Mouse (Mus musculus): Measurements from ENCODE around the gene Slc9a8.
A peak's percentile ranks its signal among the peaks of the same experiment; 100 is the strongest.
"Not testable (repeated sequence)": the region's sequence is repeated elsewhere in the genome, so short reads cannot be mapped to it uniquely, and the experiment has no call there.

Gene Slc9a8

GRCm38 (mm10) chr2:167421330-167422149 lies at the start of gene Slc9a8:
Slc9a8 (plus strand) TSS chr2:167421712.
- DNase-seq (ENCODE audit: low read depth, low spot score) = peak; percentile 98

- peak; percentile 90 for DNase-seq (ENCODE audit: low read depth, low spot score)
Observed at GRCm38 (mm10) chr2:167373266-167373665, 48.2 kb upstream of the Slc9a8 start.

GRCm38 (mm10) chr2:167374191-167374805 lies 47.2 kb upstream of the Slc9a8 start:
- DNase-seq (ENCODE audit: low read depth, low spot score) = no peak

- DNase-seq (ENCODE audit: low read depth, low spot score) = no peak
Observed at GRCm38 (mm10) chr2:167375135-167375534, 46.4 kb upstream of the Slc9a8 start.

GRCm38 (mm10) chr2:167375688-167376087 lies 45.8 kb upstream of the Slc9a8 start:
- DNase-seq (ENCODE audit: low read depth, low spot score) = no peak

GRCm38 (mm10) chr2:167376160-167376564 lies 45.4 kb upstream of the Slc9a8 start:
- no peak for DNase-seq (ENCODE audit: low read depth, low spot score)

- no peak for DNase-seq (ENCODE audit: low read depth, low spot score)
Observed at GRCm38 (mm10) chr2:167377697-167378096, 43.8 kb upstream of the Slc9a8 start.

- no peak for DNase-seq (ENCODE audit: low read depth, low spot score)
Observed at GRCm38 (mm10) chr2:167378972-167379371, 42.5 kb upstream of the Slc9a8 start.

- DNase-seq (ENCODE audit: low read depth, low spot score) = peak; percentile 59
Observed at GRCm38 (mm10) chr2:167380615-167381285, 40.8 kb upstream of the Slc9a8 start.

GRCm38 (mm10) chr2:167381596-167381995 lies 39.9 kb upstream of the Slc9a8 start:
- no peak for DNase-seq (ENCODE audit: low read depth, low spot score)

GRCm38 (mm10) chr2:167382389-167382788 lies 39.1 kb upstream of the Slc9a8 start:
- DNase-seq (ENCODE audit: low read depth, low spot score) = no peak

- DNase-seq (ENCODE audit: low read depth, low spot score) = peak; percentile 82
Observed at GRCm38 (mm10) chr2:167383666-167384083, 37.8 kb upstream of the Slc9a8 start.

GRCm38 (mm10) chr2:167386456-167386855 lies 35.1 kb upstream of the Slc9a8 start:
- peak; percentile 90 for DNase-seq (ENCODE audit: low read depth, low spot score)

- DNase-seq (ENCODE audit: low read depth, low spot score) = peak; percentile 91
Observed at GRCm38 (mm10) chr2:167386998-167387397, 34.5 kb upstream of the Slc9a8 start.

- no peak for DNase-seq (ENCODE audit: low read depth, low spot score)
Observed at GRCm38 (mm10) chr2:167394426-167394825, 27.1 kb upstream of the Slc9a8 start.

GRCm38 (mm10) chr2:167396420-167396819 lies 25.1 kb upstream of the Slc9a8 start:
- not testable (repeated sequence) for DNase-seq (ENCODE audit: low read depth, low spot score)

- no peak for DNase-seq (ENCODE audit: low read depth, low spot score)
Observed at GRCm38 (mm10) chr2:167399012-167399411, 22.5 kb upstream of the Slc9a8 start.

GRCm38 (mm10) chr2:167399646-167400045 lies 21.9 kb upstream of the Slc9a8 start:
- peak; percentile 99 for DNase-seq (ENCODE audit: low read depth, low spot score)

- DNase-seq (ENCODE audit: low read depth, low spot score) = no peak
Observed at GRCm38 (mm10) chr2:167403085-167403484, 18.4 kb upstream of the Slc9a8 start.

- no peak for DNase-seq (ENCODE audit: low read depth, low spot score)
Observed at GRCm38 (mm10) chr2:167405101-167405880, 16.2 kb upstream of the Slc9a8 start.

- peak; percentile 66 for DNase-seq (ENCODE audit: low read depth, low spot score)
Observed at GRCm38 (mm10) chr2:167407296-167407929, 14.1 kb upstream of the Slc9a8 start.

Measured in 3T3-L1 (cell line).